Mouse (Mus musculus): Measurements from ENCODE around the gene Cenpm. TPM values are rescaled to one million over a fixed set of nuclear protein-coding genes. Genes with fewer than 3 reads are reported as not detected.

The Cenpm gene
- polyA plus RNA-seq, 1 experiment from 2014 or later, result 27.8 TPM

- Histone ChIP-seq H3K9me3 (ENCODE audit: low read length) (no peaks in the 10 kb centered on the region), H3K4me1 (ENCODE audit: insufficient read depth) (peaks cover 13% of the 10 kb centered on the region), H3K27ac (ENCODE audit: low read depth) (no peak overlapping the region), H3K9ac (replicated peaks) (no peak overlapping the region), H3K27me3 (ENCODE audit: insufficient read depth, low read length) (peaks cover 44% of the 10 kb centered on the region), H3K4me3 (ENCODE audit: low read depth, low read length) (no peak overlapping the region), H3K36me3 (replicated peaks; ENCODE audit: insufficient read depth, low read length) (no peaks in the 10 kb centered on the region), H3K4me2 (ENCODE audit: low read depth, low read length) (no peak overlapping the region)
- TF ChIP-seq CTCF (IDR thresholded peaks at IDR 0.05; ENCODE audit: low read depth), result peak; percentile 41; the same call in 1 of the 2 replicates
- TF ChIP-seq EP300 (IDR thresholded peaks at IDR 0.05; ENCODE audit: low read depth), result no peak
- ATAC-seq (no peak), DNase-seq (no peak)
- 74% methylated on average over 14 of the region's 14 CpGs for WGBS (ENCODE audit: insufficient replicate concordance)
Observed at GRCm38 (mm10) chr15:82221104-82221860, 23.3 kb downstream of the Cenpm start.

GRCm38 (mm10) chr15:82220003-82220675 is 24.4 kb downstream of the Cenpm start:
- H3K9me3 ChIP-seq (ENCODE audit: low read length), result no peaks in the 10 kb centered on the region
- no peak for ATAC-seq

GRCm38 (mm10) chr15:82218778-82219666 is 25.5 kb downstream of the Cenpm start:
- peak; percentile 31; the same call in 1 of the 2 replicates for ATAC-seq
- Histone ChIP-seq H3K9me3 (ENCODE audit: low read length) (no peaks in the 10 kb centered on the region), H3K9ac (replicated peaks) (no peak overlapping the region), H3K4me3 (ENCODE audit: low read depth, low read length) (no peak overlapping the region), H3K36me3 (replicated peaks; ENCODE audit: insufficient read depth, low read length) (no peaks in the 10 kb centered on the region), H3K4me2 (ENCODE audit: low read depth, low read length) (peak overlapping the region; percentile 10; the same call in 1 of the 2 replicates), H3K4me1 (ENCODE audit: insufficient read depth) (peaks cover 1% of the 10 kb centered on the region), H3K27me3 (ENCODE audit: insufficient read depth, low read length) (peaks cover 42% of the 10 kb centered on the region), H3K27ac (ENCODE audit: low read depth) (no peak overlapping the region; the same call in 1 of the 2 replicates)
- DNase-seq, result peak; percentile 52
- TF ChIP-seq EP300 (IDR thresholded peaks at IDR 0.05; ENCODE audit: low read depth) (no peak), CTCF (IDR thresholded peaks at IDR 0.05; ENCODE audit: low read depth) (no peak)
- WGBS (ENCODE audit: insufficient replicate concordance), result 30% methylated on average over 26 of the region's 26 CpGs

More at GRCm38 (mm10) chr15:82220003-82220675, 24.4 kb downstream of the Cenpm start:
- Histone ChIP-seq H3K27me3 (ENCODE audit: insufficient read depth, low read length) (peaks cover 44% of the 10 kb centered on the region), H3K4me3 (ENCODE audit: low read depth, low read length) (no peak overlapping the region), H3K36me3 (replicated peaks; ENCODE audit: insufficient read depth, low read length) (no peaks in the 10 kb centered on the region), H3K9ac (replicated peaks) (no peak overlapping the region), H3K4me2 (ENCODE audit: low read depth, low read length) (no peak overlapping the region), H3K4me1 (ENCODE audit: insufficient read depth) (peaks cover 10% of the 10 kb centered on the region), H3K27ac (ENCODE audit: low read depth) (no peak overlapping the region)
- WGBS (ENCODE audit: insufficient replicate concordance), result 71% methylated on average over 11 of the region's 12 CpGs
- DNase-seq, result no peak
- TF ChIP-seq EP300 (IDR thresholded peaks at IDR 0.05; ENCODE audit: low read depth) (no peak), CTCF (IDR thresholded peaks at IDR 0.05; ENCODE audit: low read depth) (no peak)

GRCm38 (mm10) chr15:82217980-82218379 is 26.6 kb downstream of the Cenpm start:
- DNase-seq (no peak), ATAC-seq (no peak)
- Histone ChIP-seq H3K9ac (replicated peaks) (no peak overlapping the region), H3K4me2 (ENCODE audit: low read depth, low read length) (no peak overlapping the region), H3K27ac (ENCODE audit: low read depth) (no peak overlapping the region), H3K9me3 (ENCODE audit: low read length) (no peaks in the 10 kb centered on the region), H3K4me3 (ENCODE audit: low read depth, low read length) (no peak overlapping the region), H3K4me1 (ENCODE audit: insufficient read depth) (no peaks in the 10 kb centered on the region), H3K27me3 (ENCODE audit: insufficient read depth, low read length) (peaks cover 40% of the 10 kb centered on the region), H3K36me3 (replicated peaks; ENCODE audit: insufficient read depth, low read length) (no peaks in the 10 kb centered on the region)
- 48% methylated on average over 9 of the region's 9 CpGs for WGBS (ENCODE audit: insufficient replicate concordance)
- no peak for TF ChIP-seq CTCF (IDR thresholded peaks at IDR 0.05; ENCODE audit: low read depth)
- no peak for TF ChIP-seq EP300 (IDR thresholded peaks at IDR 0.05; ENCODE audit: low read depth)

GRCm38 (mm10) chr15:82217039-82217438 is 27.5 kb downstream of the Cenpm start:
- WGBS (ENCODE audit: insufficient replicate concordance), result 26% methylated on average over 7 of the region's 7 CpGs
- peaks cover 4% of the 10 kb centered on the region for H3K4me1 ChIP-seq (ENCODE audit: insufficient read depth)
- no peak overlapping the region for H3K9ac ChIP-seq (replicated peaks)
- H3K27ac ChIP-seq (ENCODE audit: low read depth), result no peak overlapping the region
- TF ChIP-seq EP300 (IDR thresholded peaks at IDR 0.05; ENCODE audit: low read depth), result no peak
- TF ChIP-seq CTCF (IDR thresholded peaks at IDR 0.05; ENCODE audit: low read depth), result peak; percentile 19; the same call in 1 of the 2 replicates
- peaks cover 46% of the 10 kb centered on the region for H3K27me3 ChIP-seq (ENCODE audit: insufficient read depth, low read length)
- H3K4me2 ChIP-seq (ENCODE audit: low read depth, low read length), result no peak overlapping the region
- no peak overlapping the region for H3K4me3 ChIP-seq (ENCODE audit: low read depth, low read length)
- H3K36me3 ChIP-seq (replicated peaks; ENCODE audit: insufficient read depth, low read length), result no peaks in the 10 kb centered on the region
- no peaks in the 10 kb centered on the region for H3K9me3 ChIP-seq (ENCODE audit: low read length)
- ATAC-seq (no peak), DNase-seq (no peak)

Data from liver, postnatal 0 days (tissue).